Mouse (Mus musculus): ENCODE measurements at regions not wholly inside any gene's neighbourhood (a gene's known extent, or its start where the extent isn't known, plus 50 kb on each side); places are given as distances from the start of the nearest gene placed in this dataset.

DNA sequence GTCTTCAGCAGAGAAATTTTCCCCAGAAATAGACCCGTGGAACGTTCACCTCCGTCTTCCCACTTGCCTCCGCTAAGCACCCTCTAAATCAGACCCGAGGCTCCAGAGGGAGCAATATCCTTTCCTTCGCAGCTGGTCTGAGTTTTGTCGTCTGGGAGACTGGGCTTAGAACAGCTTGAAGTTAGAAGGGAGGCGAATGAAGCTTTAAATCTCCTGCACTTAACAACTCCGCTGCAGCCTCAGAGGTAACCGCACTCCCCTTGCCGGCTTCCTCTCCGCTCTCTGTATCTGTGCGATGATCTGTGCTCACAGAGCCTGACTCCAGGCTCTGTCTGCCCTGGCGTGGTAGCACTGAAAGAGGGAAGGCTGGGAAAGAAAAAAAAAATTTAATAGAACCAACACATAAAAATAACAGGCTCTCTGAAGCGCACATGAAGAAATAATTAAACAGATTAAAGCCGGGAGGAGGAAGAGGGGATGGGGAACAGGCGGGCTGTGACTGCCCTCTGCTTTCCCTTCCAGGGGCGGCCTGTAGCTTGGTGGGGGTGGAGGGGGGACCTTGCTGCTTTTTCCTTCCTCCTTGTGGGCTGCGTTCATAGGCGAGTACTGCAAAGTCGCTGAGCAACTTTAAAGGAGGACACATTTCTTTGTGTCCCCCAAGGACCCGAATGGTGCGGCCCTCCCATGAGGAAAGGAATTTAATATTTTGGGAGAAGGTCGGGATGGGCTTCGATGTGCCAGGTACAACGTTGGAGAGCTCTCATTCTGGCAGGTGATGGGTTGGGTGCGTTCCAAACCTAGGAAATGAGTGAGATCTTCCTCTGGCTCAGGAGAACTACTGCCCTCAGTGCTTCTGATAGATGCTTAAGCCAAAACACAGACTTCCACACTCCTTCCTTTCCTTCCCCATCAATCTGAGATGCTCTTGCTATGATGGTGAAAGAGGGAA is 529.9 kb upstream of the Adam5 start:
- TF ChIP-seq POLR2A (IDR thresholded peaks at IDR 0.05; ENCODE audit: borderline replicate concordance, low read depth, low read length): no peak
- 0 out of 2 replicates have a peak, but pooled peaks have one; percentile 4 for TF ChIP-seq CTCF (IDR thresholded peaks at IDR 0.05; ENCODE audit: low read depth, low read length)

Measured in bone marrow macrophage, adult 2 months (primary cell).